In genomic region chr15:26894801-26895229, GRCm38 (mm10) we compare ENCODE assay signal across 8 mouse cellular contexts. TPM values are rescaled to one million over a fixed set of nuclear protein-coding genes. Genes with fewer than 3 reads are reported as not detected.
A peak's percentile ranks its signal among the peaks of the same experiment; 100 is the strongest.
DNase-seq lines count a peak whose midpoint lies in the region; ATAC-seq and TF ChIP-seq lines count a peak whose summit lies in the region.

No protein-coding gene starts in this region.

- no peaks in the 10 kb centered on the region; the same call in 1 of the 2 replicates for H3K27me3 ChIP-seq in thymus, adult 2 months (ENCODE audit: control insufficient read depth, insufficient read depth, low read length)
- H3K27me3 ChIP-seq in embryonic facial prominence, embryonic 14.5 days (replicated peaks; ENCODE audit: control insufficient read depth, insufficient read depth, low read length), result no peaks in the 10 kb centered on the region
- H3K27me3 ChIP-seq in heart, embryonic 16.5 days (ENCODE audit: control insufficient read depth, insufficient read depth, low read length), result no peaks in the 10 kb centered on the region
- H3K27me3 ChIP-seq in kidney, postnatal 0 days (ENCODE audit: insufficient read depth, low read length), result 0 out of 2 replicates have a peak, but pooled peaks cover 4% of the 10 kb centered on the region
- H3K27me3 ChIP-seq in lung, embryonic 15.5 days, result no peaks in the 10 kb centered on the region
- H3K27me3 ChIP-seq in stomach, embryonic 14.5 days (ENCODE audit: control insufficient read depth, insufficient read depth, low read length), result no peaks in the 10 kb centered on the region

- H3K4me1 ChIP-seq in thymus, adult 2 months (replicated peaks; ENCODE audit: control insufficient read depth, insufficient read depth, low read length), result no peaks in the 10 kb centered on the region
- H3K4me1 ChIP-seq in embryonic facial prominence, embryonic 14.5 days (ENCODE audit: control insufficient read depth, insufficient read depth, low read length), result peaks cover 20% of the 10 kb centered on the region
- H3K4me1 ChIP-seq in heart, embryonic 16.5 days (ENCODE audit: control insufficient read depth, insufficient read depth, low read length), result no peaks in the 10 kb centered on the region
- no peaks in the 10 kb centered on the region for H3K4me1 ChIP-seq in kidney, postnatal 0 days (replicated peaks; ENCODE audit: insufficient read depth, low read length)
- peaks cover 10% of the 10 kb centered on the region for H3K4me1 ChIP-seq in lung, embryonic 15.5 days
- no peaks in the 10 kb centered on the region; the same call in 1 of the 2 replicates for H3K4me1 ChIP-seq in stomach, embryonic 14.5 days (ENCODE audit: control insufficient read depth, insufficient read depth, low read length)

- no peak for TF ChIP-seq POLR2A in thymus, adult 2 months (IDR thresholded peaks at IDR 0.05; ENCODE audit: control insufficient read depth, extremely low read depth, insufficient read depth, low read length, poor library complexity)

- no peak overlapping the region for H3K27ac ChIP-seq in thymus, adult 2 months (ENCODE audit: control insufficient read depth, insufficient read depth, low read length)
- peak overlapping the region; percentile 97 for H3K27ac ChIP-seq in embryonic facial prominence, embryonic 14.5 days (replicated peaks; ENCODE audit: low read depth, low read length)
- peak overlapping the region; percentile 91 for H3K27ac ChIP-seq in heart, embryonic 16.5 days (ENCODE audit: low read length)
- peak overlapping the region; percentile 92 for H3K27ac ChIP-seq in kidney, postnatal 0 days
- H3K27ac ChIP-seq in lung, embryonic 15.5 days, result peak overlapping the region; percentile 97
- H3K27ac ChIP-seq in stomach, embryonic 14.5 days (ENCODE audit: low read length), result peak overlapping the region; percentile 92

- TF ChIP-seq CTCF in thymus, adult 2 months (IDR thresholded peaks at IDR 0.05; ENCODE audit: borderline replicate concordance, control insufficient read depth, extremely low read depth, insufficient read depth, low read length, poor library complexity), result no peak
- TF ChIP-seq CTCF in kidney, postnatal 0 days (IDR thresholded peaks at IDR 0.05; ENCODE audit: low read depth), result no peak; the same call in 1 of the 2 replicates

- H3K4me2 ChIP-seq in embryonic facial prominence, embryonic 14.5 days (ENCODE audit: low read depth, low read length), result peak overlapping the region; percentile 63
- peak overlapping the region; percentile 94 for H3K4me2 ChIP-seq in heart, embryonic 16.5 days (ENCODE audit: low read depth, low read length)
- H3K4me2 ChIP-seq in kidney, postnatal 0 days (ENCODE audit: low read length), result peak overlapping the region; percentile 88
- H3K4me2 ChIP-seq in lung, embryonic 15.5 days, result peak overlapping the region; percentile 76
- peak overlapping the region; percentile 50 for H3K4me2 ChIP-seq in stomach, embryonic 14.5 days (replicated peaks; ENCODE audit: low read depth, low read length)

- WGBS in thymus, adult 2 months, result 5% methylated on average over 28 of the region's 28 CpGs
- 0% methylated on average over 18 of the region's 28 CpGs for WGBS in embryonic facial prominence, embryonic 14.5 days
- under 1% methylated on average over 28 of the region's 28 CpGs for WGBS in heart, embryonic 16.5 days
- under 1% methylated on average over 28 of the region's 28 CpGs for WGBS in kidney, postnatal 0 days
- WGBS in lung, embryonic 15.5 days, result under 1% methylated on average over 28 of the region's 28 CpGs
- under 1% methylated on average over 28 of the region's 28 CpGs for WGBS in stomach, embryonic 14.5 days

- no peaks in the 10 kb centered on the region for H3K36me3 ChIP-seq in thymus, adult 2 months (ENCODE audit: control insufficient read depth, insufficient read depth, low read length)
- no peaks in the 10 kb centered on the region for H3K36me3 ChIP-seq in embryonic facial prominence, embryonic 14.5 days (ENCODE audit: control insufficient read depth, insufficient read depth, low read length)
- no peaks in the 10 kb centered on the region for H3K36me3 ChIP-seq in heart, embryonic 16.5 days (ENCODE audit: control insufficient read depth, insufficient read depth)
- no peaks in the 10 kb centered on the region for H3K36me3 ChIP-seq in kidney, postnatal 0 days (ENCODE audit: insufficient read depth, low read length)
- no peaks in the 10 kb centered on the region for H3K36me3 ChIP-seq in lung, embryonic 15.5 days
- H3K36me3 ChIP-seq in stomach, embryonic 14.5 days (ENCODE audit: control insufficient read depth, insufficient read depth, low read length), result no peaks in the 10 kb centered on the region

- peak; percentile 66 for ATAC-seq in embryonic facial prominence, embryonic 14.5 days (ENCODE audit: low read depth)
- ATAC-seq in heart, embryonic 16.5 days (replicated peaks; ENCODE audit: extremely low read depth, insufficient read depth, low FRiP score), result peak; percentile 56
- peak; percentile 72 for ATAC-seq in kidney, postnatal 0 days (replicated peaks; ENCODE audit: low FRiP score, low read depth)
- peak; percentile 72 for ATAC-seq in lung, embryonic 15.5 days (ENCODE audit: borderline replicate concordance, extremely low read depth, low FRiP score, low TSS enrichment)
- ATAC-seq in stomach, embryonic 14.5 days (ENCODE audit: insufficient number of reproducible peaks, insufficient read depth, low FRiP score, low read depth), result peak; percentile 59

- H3K9me3 ChIP-seq in embryonic facial prominence, embryonic 14.5 days (ENCODE audit: control insufficient read depth, low read length), result no peaks in the 10 kb centered on the region
- no peaks in the 10 kb centered on the region for H3K9me3 ChIP-seq in heart, embryonic 16.5 days (replicated peaks; ENCODE audit: control insufficient read depth, low read length)
- no peaks in the 10 kb centered on the region for H3K9me3 ChIP-seq in kidney, postnatal 0 days (replicated peaks; ENCODE audit: low read length)
- H3K9me3 ChIP-seq in lung, embryonic 15.5 days, result no peaks in the 10 kb centered on the region
- no peaks in the 10 kb centered on the region for H3K9me3 ChIP-seq in stomach, embryonic 14.5 days (ENCODE audit: control insufficient read depth, low read depth, low read length)

- H3K4me3 ChIP-seq in thymus, adult 2 months (ENCODE audit: control insufficient read depth, insufficient read depth, low read length), result peak overlapping the region; percentile 11; the same call in 1 of the 2 replicates
- peak overlapping the region; percentile 91 for H3K4me3 ChIP-seq in embryonic facial prominence, embryonic 14.5 days (ENCODE audit: low read depth, low read length)
- peak overlapping the region; percentile 71 for H3K4me3 ChIP-seq in heart, embryonic 16.5 days (ENCODE audit: low read length)
- peak overlapping the region; percentile 80 for H3K4me3 ChIP-seq in kidney, postnatal 0 days (replicated peaks; ENCODE audit: low read depth, low read length)
- peak overlapping the region; percentile 86 for H3K4me3 ChIP-seq in lung, embryonic 15.5 days
- H3K4me3 ChIP-seq in stomach, embryonic 14.5 days (ENCODE audit: low read depth, low read length), result peak overlapping the region; percentile 71

- peak overlapping the region; percentile 82 for H3K9ac ChIP-seq in embryonic facial prominence, embryonic 14.5 days (ENCODE audit: low read depth, low read length)
- H3K9ac ChIP-seq in heart, embryonic 16.5 days (ENCODE audit: low read length), result peak overlapping the region; percentile 81
- H3K9ac ChIP-seq in kidney, postnatal 0 days (ENCODE audit: low read depth, low read length), result peak overlapping the region; percentile 75
- H3K9ac ChIP-seq in lung, embryonic 15.5 days, result peak overlapping the region; percentile 76
- peak overlapping the region; percentile 90 for H3K9ac ChIP-seq in stomach, embryonic 14.5 days (replicated peaks; ENCODE audit: low read depth, low read length)

- DNase-seq in thymus, adult 2 months, result no peak
- no peak for DNase-seq in thymus, adult 18-20 months
- DNase-seq in embryonic facial prominence, embryonic 14.5 days (ENCODE audit: low spot score), result peak; percentile 52
- peak; percentile 50 for DNase-seq in kidney, postnatal 0 days (ENCODE audit: low spot score)
- no peak for DNase-seq in MN1 (ENCODE audit: low spot score)

RNA-seq across cellular contexts. Expression of gene Fbxl7, which starts 0.6 kb away (rescaled TPM):
- 0.87 and 1.0 TPM in 2 replicates for polyA plus RNA-seq in thymus, adult 2 months (2012; rRNA removed)
- 24.5 and 26.3 TPM in 2 replicates for polyA plus RNA-seq in embryonic facial prominence, embryonic 14.5 days (2014; fragmentation: Nextera tagmentation; extraction: Ambion mirVana)
- polyA plus RNA-seq in heart, embryonic 16.5 days (2015; fragmentation: Nextera tagmentation; extraction: Ambion mirVana), result 7.3 and 8.5 TPM in 2 replicates
- 7.4 and 7.9 TPM in 2 replicates for polyA plus RNA-seq in kidney, postnatal 0 days (2015; fragmentation: Nextera tagmentation; extraction: Ambion mirVana)
- polyA plus RNA-seq in lung, embryonic 15.5 days (2015; fragmentation: Nextera tagmentation; extraction: Ambion mirVana), result 14.1 and 15.6 TPM in 2 replicates
- polyA plus RNA-seq in stomach, embryonic 14.5 days (2014; fragmentation: Nextera tagmentation; extraction: Ambion mirVana), result 32.3 and 32.8 TPM in 2 replicates

Comparison
In these comparisons a context has a peak if more than half of its experiments do, and no peak if none do; other contexts are left out.
1. DNase-seq: peak in embryonic facial prominence, embryonic 14.5 days (single experiment) and kidney, postnatal 0 days (single experiment); none in thymus, adult 2 months (single experiment), thymus, adult 18-20 months (0 of 2) and MN1 (single experiment).
2. H3K4me3 ChIP-seq: peak in every context shown above with its lines; median percentile 91 in embryonic facial prominence, embryonic 14.5 days; 86 in lung, embryonic 15.5 days; 80 in kidney, postnatal 0 days; 71 in heart, embryonic 16.5 days; 71 in stomach, embryonic 14.5 days; 11 in thymus, adult 2 months.
3. Peak in every context shown above with its lines, with median percentiles within 50 percentile points of each other: ATAC-seq, H3K4me2 ChIP-seq and H3K9ac ChIP-seq.